Mouse (Mus musculus) forebrain, embryonic 16.5 days (tissue): ENCODE results near the gene Pcmt1. TPM values are rescaled to one million over a fixed set of nuclear protein-coding genes. Genes with fewer than 3 reads are reported as not detected.

ENCODE experiments used
- ATAC-seq: fragments of 200-750 bp; cut with Nextera tagmentation; 2 replicates; pipeline ENCODE4 v1.8.0; 2017; ENCODE audit warnings: mild to moderate bottlenecking, moderate library complexity
- H3K27ac ChIP-seq: fragments of 300-500 bp; sonication (generic); 2 replicates; pipeline ENCODE4 v1.5.1; 2014; ENCODE audit warnings: low read length, control low read depth
- H3K27me3 ChIP-seq: fragments of 300-500 bp; sonication (generic); replicated peaks from 2 replicates; pipeline ENCODE4 v1.6.1; 2014; ENCODE audit warnings: low read length; ENCODE audit not compliant: control insufficient read depth, insufficient read depth
- H3K36me3 ChIP-seq: fragments of 300-500 bp; sonication (generic); 2 replicates; pipeline ENCODE4 v1.6.1; 2014; ENCODE audit not compliant: control insufficient read depth, insufficient read depth
- H3K4me1 ChIP-seq: fragments of 300-500 bp; sonication (generic); replicated peaks from 2 replicates; pipeline ENCODE4 v1.6.1; 2014; ENCODE audit warnings: low read length; ENCODE audit not compliant: control insufficient read depth, insufficient read depth
- H3K4me2 ChIP-seq: fragments of 300-500 bp; sonication (generic); 2 replicates; pipeline ENCODE4 v1.6.1; 2014; ENCODE audit warnings: mild to moderate bottlenecking, low read length, control low read depth
- H3K4me3 ChIP-seq: fragments of 300-500 bp; sonication (generic); replicated peaks from 2 replicates; pipeline ENCODE4 v1.5.1; 2014; ENCODE audit warnings: mild to moderate bottlenecking, low read length, control low read depth
- H3K9ac ChIP-seq: fragments of 300-500 bp; sonication (generic); replicated peaks from 2 replicates; pipeline ENCODE4 v1.6.1; 2014; ENCODE audit warnings: low read depth, low read length, control low read depth
- H3K9me3 ChIP-seq: fragments of 300-500 bp; sonication (generic); 2 replicates; pipeline ENCODE4 v1.6.1; 2016; ENCODE audit warnings: low read length; ENCODE audit not compliant: control insufficient read depth
- WGBS: fragments of 180-500 bp; shearing (Covaris S2); extraction: QIAGEN DNeasy Blood & Tissue Kit; methylation state at CpG from one replicate; pipeline ENCODE4 v1.1.7; 2014; 5-methylcytosine and 5-hydroxymethylcytosine counted together
- polyA plus RNA-seq: library from polyadenylated mRNA; unstranded; fragments of >200 nt; fragmentation: Nextera tagmentation; extraction: Ambion mirVana; gene quantifications from 2 replicates; pipeline ENCODE4 v1.2.1, GENCODE M21; 2015

The Pcmt1 gene
- polyA plus RNA-seq, 1 experiment from 2014 or later = 173 TPM

DNA sequence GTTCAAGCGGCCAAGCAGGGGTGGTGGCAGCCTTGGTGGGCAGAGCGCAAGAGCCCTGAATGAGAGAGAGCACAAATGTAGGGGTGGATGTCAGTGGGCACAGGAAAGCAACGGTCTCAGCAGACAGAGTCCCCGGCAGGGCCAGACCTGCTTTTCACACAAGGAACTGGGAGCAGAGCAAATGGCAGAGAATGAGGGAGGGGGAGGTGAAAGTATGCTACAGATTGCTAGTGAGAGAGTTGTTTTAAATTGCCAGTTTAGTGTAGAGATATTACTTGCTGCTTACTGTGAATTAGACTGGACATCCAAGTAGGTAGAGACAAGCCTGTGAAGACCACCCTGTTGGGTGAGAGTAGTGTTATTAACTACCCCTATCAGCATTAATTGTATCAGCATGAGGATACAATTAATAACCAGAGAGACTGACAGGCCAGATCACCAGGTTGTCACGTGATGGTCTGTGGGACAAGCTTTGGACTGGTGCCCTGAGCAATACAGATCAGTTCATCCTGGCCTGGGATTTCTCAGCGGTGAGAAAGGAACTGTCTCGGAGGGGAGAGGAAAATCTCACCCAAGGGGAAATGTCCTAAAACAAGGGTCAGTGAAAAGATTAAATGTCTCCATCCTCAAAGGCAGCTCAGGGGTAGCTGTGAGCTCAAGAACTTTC is 97.9 kb downstream of the Pcmt1 start:
- no peaks in the 10 kb centered on the region for H3K27me3 ChIP-seq
- ATAC-seq = no peak; the same call in 1 of the 2 replicates
- no peak overlapping the region for H3K9ac ChIP-seq
- no peaks in the 10 kb centered on the region for H3K36me3 ChIP-seq
- no peak overlapping the region for H3K4me2 ChIP-seq
- no peak overlapping the region for H3K4me3 ChIP-seq
- no peak overlapping the region for H3K27ac ChIP-seq
- no peaks in the 10 kb centered on the region for H3K9me3 ChIP-seq
- H3K4me1 ChIP-seq = peaks cover 6% of the 10 kb centered on the region
- 53% methylated on average over 7 of the region's 7 CpGs for WGBS

- peaks cover 6% of the 10 kb centered on the region for H3K4me1 ChIP-seq
- no peak overlapping the region for H3K4me3 ChIP-seq
- WGBS = 45% methylated on average over 10 of the region's 11 CpGs
Measured at GRCm38 (mm10) chr10:7582157-7582890, 98.6 kb downstream of the Pcmt1 start.

GRCm38 (mm10) chr10:7581401-7581800 is 99.5 kb downstream of the Pcmt1 start:
- Histone ChIP-seq H3K36me3 (no peaks in the 10 kb centered on the region), H3K4me1 (peaks cover 6% of the 10 kb centered on the region), H3K27ac (no peak overlapping the region), H3K9me3 (no peaks in the 10 kb centered on the region), H3K27me3 (no peaks in the 10 kb centered on the region), H3K9ac (no peak overlapping the region), H3K4me2 (no peak overlapping the region), H3K4me3 (no peak overlapping the region)
- 90% methylated on average over 2 of the region's 2 CpGs for WGBS
- ATAC-seq = no peak

More at GRCm38 (mm10) chr10:7582157-7582890, 98.6 kb downstream of the Pcmt1 start:
- H3K27me3 ChIP-seq = no peaks in the 10 kb centered on the region
- H3K36me3 ChIP-seq = no peaks in the 10 kb centered on the region
- ATAC-seq = peak; percentile 89
- H3K27ac ChIP-seq = no peak overlapping the region
- no peaks in the 10 kb centered on the region for H3K9me3 ChIP-seq
- H3K4me2 ChIP-seq = no peak overlapping the region; the same call in 1 of the 2 replicates
- no peak overlapping the region for H3K9ac ChIP-seq

Other genes starting within 250 kb of the Pcmt1 start
- 0.82 and 1.1 TPM in 2 replicates for gene Ulbp1, start 207.5 kb downstream of the Pcmt1 start, polyA plus RNA-seq
- 38.6 and 40.8 TPM in 2 replicates for gene Lrp11, start 91.3 kb downstream of the Pcmt1 start, polyA plus RNA-seq
- 37.0 and 38.7 TPM in 2 replicates for gene Nup43, start 13.6 kb downstream of the Pcmt1 start, polyA plus RNA-seq
- gene Lats1, start 78 bp upstream of the Pcmt1 start, polyA plus RNA-seq = 11.2 and 13.0 TPM in 2 replicates
- 39.8 and 45.2 TPM in 2 replicates for gene Katna1, start 44.9 kb upstream of the Pcmt1 start, polyA plus RNA-seq
- gene Ginm1, start 111.7 kb upstream of the Pcmt1 start, polyA plus RNA-seq = 46.5 and 51.4 TPM in 2 replicates
- 63.7 and 65.0 TPM in 2 replicates for gene Ppil4, start 111.8 kb upstream of the Pcmt1 start, polyA plus RNA-seq
- gene Zc3h12d, start 151.3 kb upstream of the Pcmt1 start, polyA plus RNA-seq = 0.06 and 0.08 TPM in 2 replicates